Mouse (Mus musculus): Measurements from ENCODE around the gene Ankra2. TPM values are rescaled to one million over a fixed set of nuclear protein-coding genes. Genes with fewer than 3 reads are reported as not detected.

The Ankra2 gene
- polyA plus RNA-seq, 2 experiments: 31.7 to 39.7 TPM

- H3K9ac ChIP-seq (ENCODE audit: low read depth, low read length, severe bottlenecking): no peak overlapping the region
- DNase-seq (ENCODE audit: low spot score): no peak
- H3K27ac ChIP-seq (replicated peaks; ENCODE audit: low read depth, low read length): no peak overlapping the region
- no peak overlapping the region for H3K4me3 ChIP-seq (replicated peaks; ENCODE audit: low read length)
- no peaks in the 10 kb centered on the region for H3K4me1 ChIP-seq (ENCODE audit: control insufficient read depth, insufficient read depth, low read length)
- ATAC-seq (ENCODE audit: low FRiP score, low read depth): no peak
- no peaks in the 10 kb centered on the region for H3K9me3 ChIP-seq (ENCODE audit: control insufficient read depth, low read length)
- no peak for TF ChIP-seq POLR2A (IDR thresholded peaks at IDR 0.05; ENCODE audit: borderline replicate concordance, extremely low read depth, insufficient read depth, insufficient read length)
- H3K27me3 ChIP-seq (ENCODE audit: control insufficient read depth, insufficient read depth, low read length): no peaks in the 10 kb centered on the region
- peaks cover 29% of the 10 kb centered on the region for H3K36me3 ChIP-seq (ENCODE audit: control insufficient read depth, insufficient read depth, low read length)
- WGBS: 90% methylated on average over 7 of the region's 7 CpGs
- no peak overlapping the region for H3K4me2 ChIP-seq (replicated peaks; ENCODE audit: low read depth, low read length, severe bottlenecking)
Observed at GRCm38 (mm10) chr13:98276253-98276652, 13.4 kb downstream of the Ankra2 start.

- no peak overlapping the region for H3K9ac ChIP-seq (ENCODE audit: low read depth, low read length, severe bottlenecking)
- H3K27me3 ChIP-seq (ENCODE audit: control insufficient read depth, insufficient read depth, low read length): no peaks in the 10 kb centered on the region
- no peak overlapping the region for H3K4me2 ChIP-seq (replicated peaks; ENCODE audit: low read depth, low read length, severe bottlenecking)
- H3K27ac ChIP-seq (replicated peaks; ENCODE audit: low read depth, low read length): no peak overlapping the region
- no peaks in the 10 kb centered on the region for H3K9me3 ChIP-seq (ENCODE audit: control insufficient read depth, low read length)
- H3K4me3 ChIP-seq (replicated peaks; ENCODE audit: low read length): no peak overlapping the region
- no peak for TF ChIP-seq POLR2A (IDR thresholded peaks at IDR 0.05; ENCODE audit: borderline replicate concordance, extremely low read depth, insufficient read depth, insufficient read length)
- peaks cover 20% of the 10 kb centered on the region for H3K36me3 ChIP-seq (ENCODE audit: control insufficient read depth, insufficient read depth, low read length)
- WGBS: 82% methylated on average over 2 of the region's 2 CpGs
- ATAC-seq (ENCODE audit: low FRiP score, low read depth): no peak
- no peaks in the 10 kb centered on the region for H3K4me1 ChIP-seq (ENCODE audit: control insufficient read depth, insufficient read depth, low read length)
- no peak for DNase-seq (ENCODE audit: low spot score)
Observed at GRCm38 (mm10) chr13:98277501-98277900, 14.6 kb downstream of the Ankra2 start.

- Histone ChIP-seq H3K27ac (replicated peaks; ENCODE audit: low read depth, low read length) (no peak within 1 kb of the TSS), H3K4me3 (replicated peaks; ENCODE audit: low read length) (no peak within 1 kb of the TSS), H3K4me1 (ENCODE audit: control insufficient read depth, insufficient read depth, low read length) (no peaks in the 10 kb centered on the region), H3K27me3 (ENCODE audit: control insufficient read depth, insufficient read depth, low read length) (no peaks in the 10 kb centered on the region), H3K9ac (ENCODE audit: low read depth, low read length, severe bottlenecking) (no peak within 1 kb of the TSS), H3K9me3 (ENCODE audit: control insufficient read depth, low read length) (no peaks in the 10 kb centered on the region), H3K4me2 (replicated peaks; ENCODE audit: low read depth, low read length, severe bottlenecking) (no peak within 1 kb of the TSS), H3K36me3 (ENCODE audit: control insufficient read depth, insufficient read depth, low read length) (peaks cover 2% of the 10 kb centered on the region)
- no peak for ATAC-seq (ENCODE audit: low FRiP score, low read depth)
- no peak for DNase-seq (ENCODE audit: low spot score)
- 69% methylated on average over 5 of the region's 5 CpGs for WGBS
- TF ChIP-seq POLR2A (IDR thresholded peaks at IDR 0.05; ENCODE audit: borderline replicate concordance, extremely low read depth, insufficient read depth, insufficient read length): no peak
Observed at GRCm38 (mm10) chr13:98279686-98280085, 16.8 kb downstream of the Ankra2 start, which contains the start of gene Gm21976. TSS of gene Gm21976 (plus strand) at chr13:98279887.

- no peak overlapping the region for H3K9ac ChIP-seq (ENCODE audit: low read depth, low read length, severe bottlenecking)
- H3K9me3 ChIP-seq (ENCODE audit: control insufficient read depth, low read length): no peaks in the 10 kb centered on the region
- no peaks in the 10 kb centered on the region for H3K27me3 ChIP-seq (ENCODE audit: control insufficient read depth, insufficient read depth, low read length)
- ATAC-seq (ENCODE audit: low FRiP score, low read depth): no peak
- no peaks in the 10 kb centered on the region for H3K4me1 ChIP-seq (ENCODE audit: control insufficient read depth, insufficient read depth, low read length)
- no peak overlapping the region for H3K27ac ChIP-seq (replicated peaks; ENCODE audit: low read depth, low read length)
- no peak overlapping the region for H3K4me3 ChIP-seq (replicated peaks; ENCODE audit: low read length)
- WGBS: 74% methylated on average over 12 of the region's 12 CpGs
- no peak for TF ChIP-seq POLR2A (IDR thresholded peaks at IDR 0.05; ENCODE audit: borderline replicate concordance, extremely low read depth, insufficient read depth, insufficient read length)
- no peak for DNase-seq (ENCODE audit: low spot score)
- H3K4me2 ChIP-seq (replicated peaks; ENCODE audit: low read depth, low read length, severe bottlenecking): no peak overlapping the region
- no peaks in the 10 kb centered on the region for H3K36me3 ChIP-seq (ENCODE audit: control insufficient read depth, insufficient read depth, low read length)
Observed at GRCm38 (mm10) chr13:98280990-98281650, 18.2 kb downstream of the Ankra2 start.

GRCm38 (mm10) chr13:98290719-98291118 lies 27.8 kb downstream of the Ankra2 start:
- no peak overlapping the region for H3K9ac ChIP-seq (ENCODE audit: low read depth, low read length, severe bottlenecking)
- H3K9me3 ChIP-seq (ENCODE audit: control insufficient read depth, low read length): no peaks in the 10 kb centered on the region
- no peaks in the 10 kb centered on the region for H3K4me1 ChIP-seq (ENCODE audit: control insufficient read depth, insufficient read depth, low read length)
- no peak overlapping the region for H3K4me2 ChIP-seq (replicated peaks; ENCODE audit: low read depth, low read length, severe bottlenecking)
- H3K27ac ChIP-seq (replicated peaks; ENCODE audit: low read depth, low read length): no peak overlapping the region
- 35% methylated on average over 2 of the region's 2 CpGs for WGBS
- H3K36me3 ChIP-seq (ENCODE audit: control insufficient read depth, insufficient read depth, low read length): no peaks in the 10 kb centered on the region
- ATAC-seq (ENCODE audit: low FRiP score, low read depth) (no peak), DNase-seq (ENCODE audit: low spot score) (no peak)
- no peaks in the 10 kb centered on the region for H3K27me3 ChIP-seq (ENCODE audit: control insufficient read depth, insufficient read depth, low read length)
- H3K4me3 ChIP-seq (replicated peaks; ENCODE audit: low read length): no peak overlapping the region
- TF ChIP-seq POLR2A (IDR thresholded peaks at IDR 0.05; ENCODE audit: borderline replicate concordance, extremely low read depth, insufficient read depth, insufficient read length): no peak
